Mouse (Mus musculus) lung, postnatal 0 days (tissue): ENCODE measurements around the gene Sh3gl2.

Source experiments
- CTCF ChIP-seq: IDR thresholded peaks from 2 replicates; pipeline ENCODE4 v1.5.1; 2016; ENCODE audit warnings: antibody characterized with exemption, mild to moderate bottlenecking
- EP300 ChIP-seq: IDR thresholded peaks from 2 replicates; pipeline ENCODE4 v1.6.1; 2016; ENCODE audit warnings: antibody characterized with exemption, mild to moderate bottlenecking, control low read depth

DNA sequence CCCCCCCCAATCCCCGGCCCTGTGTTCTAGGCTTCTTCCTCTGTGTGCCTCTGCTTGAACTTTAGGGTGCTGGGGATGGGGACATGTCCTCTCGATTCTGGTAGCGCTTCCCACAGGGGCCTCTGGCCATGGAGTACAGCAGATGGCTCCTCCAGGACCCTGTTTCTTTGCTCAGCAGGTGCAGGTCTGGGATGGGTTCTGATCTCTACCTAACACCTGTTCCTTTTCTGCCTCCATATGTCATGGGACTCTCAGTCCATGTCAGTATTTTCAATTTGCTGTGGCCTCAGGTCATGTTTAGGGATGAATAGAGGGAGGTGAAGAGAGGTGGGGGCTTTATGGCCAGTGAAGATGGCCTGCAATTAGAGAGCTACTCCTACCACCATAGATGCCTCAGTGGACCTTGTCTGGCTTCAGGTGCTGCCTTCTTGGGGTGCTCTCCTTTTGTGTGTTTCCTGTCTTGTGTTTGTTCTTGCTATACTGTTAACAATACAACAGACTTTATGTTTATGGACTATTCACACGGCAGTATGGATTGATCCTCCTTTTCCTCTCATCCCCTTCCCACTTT is 52.9 kb downstream of the Sh3gl2 start:
- TF ChIP-seq CTCF (no peak), EP300 (no peak)
